Mouse (Mus musculus): ENCODE results near the gene Stradb. TPM values are rescaled to one million over a fixed set of nuclear protein-coding genes. Genes with fewer than 3 reads are reported as not detected.
A peak's percentile ranks its signal among the peaks of the same experiment; 100 is the strongest.

Stradb gene
- total and polyA plus RNA-seq, 3 experiments, result 3.4 to 6.1 (median 5.0) TPM

- Histone ChIP-seq H3K4me3 (replicated peaks in 1 of 3; ENCODE audit: low read depth in 2 of 3, low read length in 2 of 3, poor library complexity in 1 of 3) (no peak overlapping the region), H3K9me3 (replicated peaks; ENCODE audit: low read length) (no peaks in the 10 kb centered on the region), H3K79me2 (replicated peaks; ENCODE audit: control insufficient read depth, extremely low read depth, insufficient read depth, poor library complexity, severe bottlenecking) (peaks cover 11% of the 10 kb centered on the region), H3K4me1 (ENCODE audit: control insufficient read depth in 1 of 2, insufficient read depth in 2 of 2) (peaks cover 32 to 94% of the 10 kb centered on the region in 2 experiments), H3K27me3 (replicated peaks) (no peaks in the 10 kb centered on the region), H3K9ac (ENCODE audit: insufficient read depth, low read depth) (0 out of 2 replicates have a peak overlapping the region, but pooled peaks have one; percentile 45), H3K27ac (ENCODE audit: insufficient read depth, low read depth) (no peak overlapping the region), H3K4me2 (ENCODE audit: insufficient read depth, low read depth, poor library complexity, severe bottlenecking) (peak overlapping the region; percentile 39), H3K36me3 (replicated peaks in 1 of 2; ENCODE audit: control insufficient read depth in 1 of 2, insufficient read depth in 1 of 2, low read length in 1 of 2) (peaks cover 0 to 6% of the 10 kb centered on the region in 2 experiments)
- in situ Hi-C loops (cut with MboI; ENCODE audit: low pct_ligation_motif_present, low pct_unique_long_range_greater_than_20kb, low sequenced_read_pairs), result no loop called here
- peak; percentile 21 for DNase-seq (ENCODE audit: extremely low read depth)
- dilution Hi-C loops (cut with MboI; ENCODE audit: extremely low pct_ligation_motif_present, extremely low pct_unique_long_range_greater_than_20kb, low sequenced_read_pairs), result no loop called here
- TF ChIP-seq ELF1 (IDR thresholded peaks at IDR 0.05; ENCODE audit: low read depth, low read length), result no peak
- no peak for TF ChIP-seq ETS1 (conservative IDR thresholded peaks at IDR 0.05; ENCODE audit: low read depth, low read length)
- TF ChIP-seq KAT2A (IDR thresholded peaks at IDR 0.05; ENCODE audit: insufficient replicate concordance, low read length), result no peak
Observed at GRCm38 (mm10) chr1:58952526-58952925, 20.8 kb upstream of the Stradb start.

DNA sequence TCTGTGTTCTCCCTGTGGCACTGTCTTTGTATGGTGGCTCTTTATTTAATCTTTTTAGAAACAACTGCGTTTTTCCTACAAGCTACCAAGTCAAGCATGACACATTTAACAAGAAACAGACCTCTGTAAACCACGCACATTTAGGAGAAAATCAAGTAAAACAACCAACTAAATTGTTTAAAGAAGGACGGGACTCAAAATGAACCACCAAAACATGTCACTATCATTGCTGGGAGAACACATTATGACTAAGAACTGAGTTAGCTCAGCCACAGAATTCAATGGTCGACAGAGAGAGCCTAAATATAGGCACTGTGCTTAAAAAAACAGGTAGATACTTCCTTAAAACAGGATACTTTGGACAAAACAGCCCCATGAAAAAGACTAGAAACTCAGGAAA lies 20.3 kb upstream of the Stradb start:
- H3K9ac ChIP-seq (ENCODE audit: insufficient read depth, low read depth), result peak overlapping the region; percentile 45; the same call in 1 of the 2 replicates
- H3K27ac ChIP-seq (ENCODE audit: insufficient read depth, low read depth), result no peak overlapping the region
- H3K4me2 ChIP-seq (ENCODE audit: insufficient read depth, low read depth, poor library complexity, severe bottlenecking), result peak overlapping the region; percentile 39
- peaks cover 0 to 8% of the 10 kb centered on the region in 2 experiments for H3K36me3 ChIP-seq (replicated peaks in 1 of 2; ENCODE audit: control insufficient read depth in 1 of 2, insufficient read depth in 1 of 2, low read length in 1 of 2)
- dilution Hi-C loops (cut with MboI; ENCODE audit: extremely low pct_ligation_motif_present, extremely low pct_unique_long_range_greater_than_20kb, low sequenced_read_pairs) (no loop called here), in situ Hi-C loops (cut with MboI; ENCODE audit: low pct_ligation_motif_present, low pct_unique_long_range_greater_than_20kb, low sequenced_read_pairs) (no loop called here)
- H3K4me3 ChIP-seq (replicated peaks in 1 of 3; ENCODE audit: low read depth in 2 of 3, low read length in 2 of 3, poor library complexity in 1 of 3), result no peak overlapping the region
- peaks cover 32 to 93% of the 10 kb centered on the region in 2 experiments for H3K4me1 ChIP-seq (ENCODE audit: control insufficient read depth in 1 of 2, insufficient read depth in 2 of 2)
- DNase-seq (ENCODE audit: extremely low read depth), result peak; percentile 33
- no peaks in the 10 kb centered on the region for H3K9me3 ChIP-seq (replicated peaks; ENCODE audit: low read length)
- no peaks in the 10 kb centered on the region for H3K27me3 ChIP-seq (replicated peaks)
- H3K79me2 ChIP-seq (replicated peaks; ENCODE audit: control insufficient read depth, extremely low read depth, insufficient read depth, poor library complexity, severe bottlenecking), result peaks cover 11% of the 10 kb centered on the region
- TF ChIP-seq ZKSCAN1 (IDR thresholded peaks at IDR 0.05; ENCODE audit: borderline replicate concordance, low read depth, low read length) (no peak), TCF12 (IDR thresholded peaks at IDR 0.05; ENCODE audit: low read depth, low read length) (no peak), RCOR1 (conservative IDR thresholded peaks at IDR 0.05; ENCODE audit: low read depth, low read length) (no peak), CHD1 (IDR thresholded peaks at IDR 0.05; ENCODE audit: low read depth, low read length) (peak; percentile 52; the same call in 1 of the 2 replicates), MAX (IDR thresholded peaks at IDR 0.05; ENCODE audit: low read length) (no peak), RAD21 (IDR thresholded peaks at IDR 0.05; ENCODE audit: low read depth, low read length) (no peak), CTCF (conservative IDR thresholded peaks at IDR 0.05 in 1 of 2, IDR thresholded peaks at IDR 0.05 in 1 of 2; ENCODE audit: low read depth in 2 of 2, low read length in 2 of 2) (no peak), NRF1 (IDR thresholded peaks at IDR 0.05; ENCODE audit: low read depth, low read length) (no peak), MAZ (IDR thresholded peaks at IDR 0.05; ENCODE audit: low read depth, low read length) (no peak), ZC3H11A (IDR thresholded peaks at IDR 0.05; ENCODE audit: low read depth, low read length) (no peak), KAT2A (IDR thresholded peaks at IDR 0.05; ENCODE audit: insufficient replicate concordance, low read length) (no peak), ZNF384 (IDR thresholded peaks at IDR 0.05; ENCODE audit: low read depth, low read length) (peak; percentile 57; the same call in 1 of the 2 replicates), ELF1 (IDR thresholded peaks at IDR 0.05; ENCODE audit: low read depth, low read length) (no peak), TBP (conservative IDR thresholded peaks at IDR 0.05; ENCODE audit: low read depth, low read length) (no peak), CHD2 (IDR thresholded peaks at IDR 0.05; ENCODE audit: low read length) (no peak), HCFC1 (IDR thresholded peaks at IDR 0.05; ENCODE audit: low read depth, low read length) (no peak), MEF2A (IDR thresholded peaks at IDR 0.05; ENCODE audit: borderline replicate concordance, low read depth, low read length) (peak; percentile 37; the same call in 1 of the 2 replicates), MYC (IDR thresholded peaks at IDR 0.05; ENCODE audit: low read depth, low read length) (no peak), ZMIZ1 (IDR thresholded peaks at IDR 0.05; ENCODE audit: low read depth, low read length) (no peak), BHLHE40 (IDR thresholded peaks at IDR 0.05; ENCODE audit: low read depth, low read length) (no peak), JUND (conservative IDR thresholded peaks at IDR 0.05; ENCODE audit: low read depth, low read length) (peak; percentile 34; the same call in 1 of the 2 replicates), USF1 (IDR thresholded peaks at IDR 0.05; ENCODE audit: low read depth, low read length) (no peak), MAFK (IDR thresholded peaks at IDR 0.05; ENCODE audit: insufficient replicate concordance, low read length) (no peak), POLR2AphosphoS2 (IDR thresholded peaks at IDR 0.05; ENCODE audit: low read depth, low read length) (no peak), UBTF (IDR thresholded peaks at IDR 0.05; ENCODE audit: low read depth, low read length) (no peak), IRF4 (IDR thresholded peaks at IDR 0.05; ENCODE audit: low read depth, low read length) (peak; percentile 14; the same call in 1 of the 2 replicates), SIN3A (IDR thresholded peaks at IDR 0.05; ENCODE audit: low read length) (no peak; the same call in 1 of the 2 replicates), JUN (IDR thresholded peaks at IDR 0.05; ENCODE audit: insufficient read depth, low read depth, low read length) (no peak), E2F4 (IDR thresholded peaks at IDR 0.05; ENCODE audit: insufficient replicate concordance, low read depth, low read length) (no peak), NELFE (IDR thresholded peaks at IDR 0.05; ENCODE audit: low read depth, low read length) (no peak), GABPA (IDR thresholded peaks at IDR 0.05; ENCODE audit: insufficient replicate concordance, low read depth, low read length) (no peak)

All from CH12.LX (cell line).